ENCODE assay signal across 9 mouse cellular contexts in the genomic region with DNA sequence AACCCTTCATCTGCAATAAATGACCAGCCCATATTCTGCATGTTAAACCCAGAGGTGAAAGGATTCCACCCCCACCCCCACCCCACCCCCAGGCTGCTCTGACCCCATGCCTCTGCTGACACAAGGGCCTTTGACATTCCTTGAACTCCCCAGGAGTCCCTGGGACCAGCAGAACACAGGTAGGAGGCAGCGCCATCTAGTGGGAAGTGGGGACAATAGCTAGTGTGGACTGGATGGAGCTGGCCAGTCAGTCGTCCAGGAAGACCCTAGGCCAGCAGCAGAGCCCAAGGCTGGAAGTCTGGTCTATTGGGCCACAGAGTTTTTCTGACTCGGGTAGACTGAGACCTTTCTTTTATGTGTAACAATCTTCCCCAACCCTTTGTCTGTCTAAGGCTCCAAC.
A peak's percentile ranks its signal among the peaks of the same experiment; 100 is the strongest.
DNase-seq lines count a peak whose midpoint lies in the region; ATAC-seq lines count a peak whose summit lies in the region.
"Had no signal": no experiment of that assay in that cellular context is flagged by ENCODE, and none has a peak within 500 bp of the region (broad histone marks: within the 10 kb centered on the region; RNA-seq: fewer than 3 reads in every experiment).

No protein-coding gene starts in this region.

- peaks cover 16% of the 10 kb centered on the region; the same call in 1 of the 2 replicates for H3K27me3 ChIP-seq in liver, embryonic 12.5 days (replicated peaks)
- H3K27me3 ChIP-seq in hindbrain, embryonic 16.5 days (replicated peaks; ENCODE audit: control insufficient read depth, insufficient read depth, low read length): no peaks in the 10 kb centered on the region
- H3K27me3 ChIP-seq in neural tube, embryonic 11.5 days (ENCODE audit: control insufficient read depth, insufficient read depth, low read length): no peaks in the 10 kb centered on the region
- H3K27me3 ChIP-seq: embryonic facial prominence, embryonic 13.5 days had no signal

- no peak overlapping the region for H3K27ac ChIP-seq in liver, embryonic 12.5 days
- no peak overlapping the region for H3K27ac ChIP-seq in hindbrain, embryonic 16.5 days (ENCODE audit: low read depth, low read length)
- H3K27ac ChIP-seq in neural tube, embryonic 11.5 days (ENCODE audit: low read depth, low read length): no peak overlapping the region
- H3K27ac ChIP-seq: embryonic facial prominence, embryonic 13.5 days had no signal

- H3K4me1 ChIP-seq in liver, embryonic 12.5 days: peaks cover 34% of the 10 kb centered on the region
- H3K4me1 ChIP-seq in hindbrain, embryonic 16.5 days (ENCODE audit: control insufficient read depth, insufficient read depth, low read depth, low read length): peaks cover 11% of the 10 kb centered on the region
- peaks cover 3% of the 10 kb centered on the region; the same call in 1 of the 2 replicates for H3K4me1 ChIP-seq in neural tube, embryonic 11.5 days (ENCODE audit: control insufficient read depth, insufficient read depth, low read length)

- no peaks in the 10 kb centered on the region for H3K9me3 ChIP-seq in liver, embryonic 12.5 days (replicated peaks)
- H3K9me3 ChIP-seq in hindbrain, embryonic 16.5 days (ENCODE audit: control insufficient read depth, low read length): no peaks in the 10 kb centered on the region
- no peaks in the 10 kb centered on the region for H3K9me3 ChIP-seq in neural tube, embryonic 11.5 days (ENCODE audit: control insufficient read depth, low read length)
- H3K9me3 ChIP-seq: embryonic facial prominence, embryonic 13.5 days had no signal

- ATAC-seq in liver, embryonic 12.5 days: no peak
- peak; percentile 25; the same call in 1 of the 2 replicates for ATAC-seq in hindbrain, embryonic 16.5 days
- ATAC-seq in neural tube, embryonic 11.5 days (ENCODE audit: insufficient read depth, low FRiP score, low TSS enrichment): no peak

- WGBS in liver, embryonic 12.5 days (ENCODE audit: insufficient replicate concordance): 11% methylated on average over 3 of the region's 3 CpGs
- WGBS in hindbrain, embryonic 16.5 days: 22% methylated on average over 3 of the region's 3 CpGs
- 17% methylated on average over 3 of the region's 3 CpGs for WGBS in neural tube, embryonic 11.5 days

- H3K4me2 ChIP-seq in liver, embryonic 12.5 days: no peak overlapping the region
- no peak overlapping the region for H3K4me2 ChIP-seq in hindbrain, embryonic 16.5 days (ENCODE audit: low read length)
- H3K4me2 ChIP-seq in neural tube, embryonic 11.5 days (ENCODE audit: low read depth): no peak overlapping the region
- H3K4me2 ChIP-seq: embryonic facial prominence, embryonic 13.5 days had no signal

- H3K4me3 ChIP-seq in liver, embryonic 12.5 days: no peak overlapping the region
- H3K4me3 ChIP-seq in hindbrain, embryonic 16.5 days (ENCODE audit: low read length): no peak overlapping the region
- H3K4me3 ChIP-seq in neural tube, embryonic 11.5 days (ENCODE audit: low read depth, low read length): no peak overlapping the region
- H3K4me3 ChIP-seq: embryonic facial prominence, embryonic 13.5 days had no signal

- peak; percentile 69 for DNase-seq in liver
- DNase-seq in adrenal gland, adult 2 months: peak; percentile 65
- peak; percentile 88 for DNase-seq in embryo, embryonic 10 days (ENCODE audit: low spot score)
- peak; percentile 75 for DNase-seq in left cerebral cortex, postnatal 4 days
- DNase-seq in neural tube, embryonic 11.5 days (ENCODE audit: low spot score): peak; percentile 57
- DNase-seq in urinary bladder, postnatal 25 days (ENCODE audit: low spot score): peak; percentile 63

- no peaks in the 10 kb centered on the region for H3K36me3 ChIP-seq in liver, embryonic 12.5 days
- H3K36me3 ChIP-seq in hindbrain, embryonic 16.5 days (ENCODE audit: control insufficient read depth, insufficient read depth, low read length): no peaks in the 10 kb centered on the region
- no peaks in the 10 kb centered on the region for H3K36me3 ChIP-seq in neural tube, embryonic 11.5 days (ENCODE audit: control insufficient read depth, insufficient read depth, low read length)
- H3K36me3 ChIP-seq: embryonic facial prominence, embryonic 13.5 days had no signal

- intact Hi-C loops in left cerebral cortex, postnatal 4 days (cut with DNase I): loop anchor here (1.0 kb wide), 1 partner anchor 170 kb away; no protein-coding TSS in a partner anchor

- no peak overlapping the region for H3K9ac ChIP-seq in liver, embryonic 12.5 days
- H3K9ac ChIP-seq in hindbrain, embryonic 16.5 days (ENCODE audit: low read depth, low read length): no peak overlapping the region
- H3K9ac ChIP-seq in neural tube, embryonic 11.5 days (ENCODE audit: low read length): no peak overlapping the region
- H3K9ac ChIP-seq: embryonic facial prominence, embryonic 13.5 days had no signal
